Mouse (Mus musculus) C2C12 (cell line): ENCODE results near the gene Cyb5d1. TPM values are rescaled to one million over a fixed set of nuclear protein-coding genes. Genes with fewer than 3 reads are reported as not detected.

Source experiments
- H3K27me3 ChIP-seq: one replicate; pipeline ENCODE4 v1.6.1; 2011; ENCODE audit not compliant: control insufficient read depth, insufficient read depth, insufficient read length
- H3K36me3 ChIP-seq: one replicate; pipeline ENCODE4 v1.6.1; 2011; ENCODE audit not compliant: control insufficient read depth, insufficient read depth
- H3K4me3 ChIP-seq: one replicate; pipeline ENCODE4 v1.5.1; 2011; ENCODE audit warnings: mild to moderate bottlenecking, control low read depth; ENCODE audit not compliant: poor library complexity, insufficient read depth, severe bottlenecking
- H3K79me2 ChIP-seq: one replicate; pipeline ENCODE4 v1.6.1; 2011; ENCODE audit not compliant: control insufficient read depth, insufficient read depth
- H3K79me3 ChIP-seq: one replicate; pipeline ENCODE4 v1.6.1; 2011; ENCODE audit warnings: low read depth, control low read depth
- H3ac ChIP-seq: one replicate; pipeline ENCODE3; 2011; ENCODE audit warnings: low read depth; ENCODE audit not compliant: control insufficient read depth, insufficient read length
- CEBPB ChIP-seq: IDR thresholded peaks from one replicate; pipeline ENCODE4 v1.6.1; 2011; ENCODE audit warnings: low read depth, mild to moderate bottlenecking, control low read depth, moderate library complexity
- CTCF ChIP-seq: IDR thresholded peaks from one replicate; pipeline ENCODE4 v1.5.1; 2011; ENCODE audit not compliant: control insufficient read depth, insufficient read depth, insufficient read length
- FOSL1 ChIP-seq: IDR thresholded peaks from one replicate; pipeline ENCODE4 v1.8.0; 2011; ENCODE audit warnings: mild to moderate bottlenecking, low read length; ENCODE audit not compliant: poor library complexity, insufficient read depth, severe bottlenecking
- MAX ChIP-seq: IDR thresholded peaks from one replicate; pipeline ENCODE4 v1.6.1; 2011; ENCODE audit warnings: mild to moderate bottlenecking, control low read depth
- MYOD1 ChIP-seq: IDR thresholded peaks from one replicate; pipeline ENCODE4 v1.6.1; 2011; ENCODE audit warnings: low read depth; ENCODE audit not compliant: control insufficient read depth, insufficient read length
- MYOG ChIP-seq: IDR thresholded peaks from one replicate; pipeline ENCODE4 v1.6.1; 2011; ENCODE audit not compliant: control insufficient read depth, insufficient read length; ENCODE audit errors: extremely low read depth
- USF1 ChIP-seq: IDR thresholded peaks from one replicate; pipeline ENCODE4 v1.6.1; 2011; ENCODE audit warnings: low read depth, mild to moderate bottlenecking, control low read depth, moderate library complexity
- polyA plus RNA-seq: library from polyadenylated mRNA; unstranded; fragments of >200 nt; fragmentation: generic; extraction: Trizol; gene quantifications from one replicate; pipeline ENCODE4 v1.2.1, GENCODE M21; 2012; ENCODE audit warnings: missing spikeins

Gene Cyb5d1
- polyA plus RNA-seq, 1 experiment: 22.8 TPM

- no peak for TF ChIP-seq MYOG
- peak; percentile 61 for TF ChIP-seq CEBPB
- Histone ChIP-seq H3K36me3 (peaks cover 26% of the 10 kb centered on the region), H3ac (peak overlapping the region; percentile 90), H3K79me3 (peaks cover 30% of the 10 kb centered on the region), H3K27me3 (no peaks in the 10 kb centered on the region), H3K4me3 (peak overlapping the region; percentile 78), H3K79me2 (peaks cover 68% of the 10 kb centered on the region)
Observed at GRCm38 (mm10) chr11:69414421-69415326, 19.2 kb upstream of the Cyb5d1 start.

GRCm38 (mm10) chr11:69413221-69414181 is 18.1 kb upstream of the Cyb5d1 start, which contains the start of gene Kdm6b:
TSS of gene Kdm6b (minus strand) at chr11:69413675.
- H3K79me3 ChIP-seq: peaks cover 38% of the 10 kb centered on the region
- H3K4me3 ChIP-seq: peak within 1 kb of the TSS; percentile 78
- H3K79me2 ChIP-seq: peaks cover 80% of the 10 kb centered on the region
- peaks cover 26% of the 10 kb centered on the region for H3K36me3 ChIP-seq
- no peaks in the 10 kb centered on the region for H3K27me3 ChIP-seq
- no peak for TF ChIP-seq MYOG
- TF ChIP-seq MYOD1: no peak
- TF ChIP-seq USF1: no peak
- no peak for TF ChIP-seq MAX
- no peak for TF ChIP-seq CTCF
- no peak for TF ChIP-seq FOSL1
- no peak for TF ChIP-seq CEBPB
- peak within 1 kb of the TSS; percentile 3 for H3ac ChIP-seq

GRCm38 (mm10) chr11:69412548-69412947 is 17.1 kb upstream of the Cyb5d1 start:
- no peak overlapping the region for H3K4me3 ChIP-seq
- no peaks in the 10 kb centered on the region for H3K27me3 ChIP-seq
- TF ChIP-seq MYOD1 (no peak), USF1 (no peak), CEBPB (no peak), FOSL1 (no peak)
- peaks cover 47% of the 10 kb centered on the region for H3K79me3 ChIP-seq
- no peak overlapping the region for H3ac ChIP-seq
- H3K79me2 ChIP-seq: peaks cover 89% of the 10 kb centered on the region
- peaks cover 31% of the 10 kb centered on the region for H3K36me3 ChIP-seq

GRCm38 (mm10) chr11:69411538-69412203 is 16.2 kb upstream of the Cyb5d1 start:
- Histone ChIP-seq H3K4me3 (peak overlapping the region; percentile 69), H3K79me3 (peaks cover 52% of the 10 kb centered on the region), H3K79me2 (peaks cover 98% of the 10 kb centered on the region), H3K27me3 (no peaks in the 10 kb centered on the region), H3ac (peak overlapping the region; percentile 63), H3K36me3 (peaks cover 39% of the 10 kb centered on the region)
- TF ChIP-seq CTCF (no peak), USF1 (peak; percentile 8), FOSL1 (no peak)

- TF ChIP-seq FOSL1: no peak
- no peak for TF ChIP-seq CEBPB
- TF ChIP-seq MAX: no peak
- no peak for TF ChIP-seq MYOD1
- TF ChIP-seq CTCF: no peak
- no peak for TF ChIP-seq MYOG
- TF ChIP-seq USF1: no peak
- no peaks in the 10 kb centered on the region for H3K27me3 ChIP-seq
- H3K79me3 ChIP-seq: peaks cover 52% of the 10 kb centered on the region
- H3K79me2 ChIP-seq: peaks cover 97% of the 10 kb centered on the region
- H3ac ChIP-seq: peak overlapping the region; percentile 64
- H3K36me3 ChIP-seq: peaks cover 44% of the 10 kb centered on the region
- peak overlapping the region; percentile 69 for H3K4me3 ChIP-seq
Observed at GRCm38 (mm10) chr11:69411073-69411535, 15.7 kb upstream of the Cyb5d1 start.
